ENCODE assay signal across 24 mouse cellular contexts in the genomic region with DNA sequence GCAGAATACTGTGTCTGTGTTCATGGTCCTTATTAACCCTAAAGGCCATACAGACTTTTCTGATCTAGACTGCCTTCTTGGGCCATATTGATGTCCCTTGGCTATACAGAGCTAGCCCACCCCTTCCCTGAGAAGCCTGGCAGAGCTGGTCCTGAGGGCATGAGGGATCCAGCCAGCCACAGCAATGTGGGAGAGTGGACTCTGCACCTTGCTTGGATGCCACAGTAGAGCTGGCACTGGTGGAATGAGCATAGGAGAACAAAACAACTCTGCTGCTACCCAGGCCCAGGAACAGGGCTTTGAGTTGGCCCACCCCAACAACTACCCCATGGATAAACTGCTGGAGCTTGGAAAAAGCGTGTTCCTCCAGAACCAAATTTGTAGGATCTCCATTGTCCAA.
"Had no signal": no experiment of that assay in that cellular context is flagged by ENCODE, and none has a peak within 500 bp of the region (broad histone marks: within the 10 kb centered on the region; RNA-seq: fewer than 3 reads in every experiment).

No protein-coding gene starts in this region.

- H3K4me1 ChIP-seq: intestine, embryonic 15.5 days; limb, embryonic 12.5 days; limb, embryonic 15.5 days; midbrain, embryonic 10.5 days; midbrain, embryonic 13.5 days had no signal

- H3K9ac ChIP-seq: intestine, embryonic 15.5 days; limb, embryonic 12.5 days; limb, embryonic 15.5 days; liver, embryonic 14.5 days; liver, postnatal 0 days; lung, embryonic 14.5 days; midbrain, embryonic 13.5 days had no signal

- H3K27me3 ChIP-seq: intestine, embryonic 15.5 days; limb, embryonic 12.5 days; limb, embryonic 15.5 days; midbrain, embryonic 13.5 days had no signal

- DNase-seq: layer of hippocampus, postnatal 36 days; left cerebral cortex, postnatal 4 days; liver, postnatal 0 days; lung, embryonic 14.5 days; right cerebral cortex, adult 18-20 months; right cerebral cortex, postnatal 14 days; right cerebral cortex, postnatal 4 days; thymus, adult 2 months; thymus, postnatal 14 days; thymus, postnatal 4 days had no signal

- H3K4me3 ChIP-seq: intestine, embryonic 15.5 days; limb, embryonic 12.5 days; limb, embryonic 15.5 days; megakaryocyte, embryonic 14.5 days; midbrain, embryonic 10.5 days; midbrain, embryonic 13.5 days; myocyte had no signal

- H3K36me3 ChIP-seq: intestine, embryonic 15.5 days; limb, embryonic 12.5 days; limb, embryonic 15.5 days; midbrain, embryonic 10.5 days; midbrain, embryonic 13.5 days had no signal

- H3K4me2 ChIP-seq: intestine, embryonic 15.5 days; limb, embryonic 12.5 days; limb, embryonic 15.5 days; liver, embryonic 11.5 days; lung, embryonic 14.5 days; midbrain, embryonic 13.5 days had no signal

- ATAC-seq: intestine, embryonic 15.5 days; liver, postnatal 0 days; lung, postnatal 0 days; midbrain, embryonic 13.5 days; midbrain, embryonic 16.5 days had no signal

- H3K27ac ChIP-seq: intestine, embryonic 15.5 days; kidney, postnatal 0 days; limb, embryonic 12.5 days; limb, embryonic 15.5 days; liver, embryonic 14.5 days; macrophage; midbrain, embryonic 10.5 days; midbrain, embryonic 13.5 days; stomach, postnatal 0 days had no signal

- H3K9me3 ChIP-seq: intestine, embryonic 15.5 days; limb, embryonic 12.5 days; limb, embryonic 15.5 days; midbrain, embryonic 10.5 days; midbrain, embryonic 13.5 days had no signal
